Mouse (Mus musculus): ENCODE measurements around the gene Adgrv1.

DNA sequence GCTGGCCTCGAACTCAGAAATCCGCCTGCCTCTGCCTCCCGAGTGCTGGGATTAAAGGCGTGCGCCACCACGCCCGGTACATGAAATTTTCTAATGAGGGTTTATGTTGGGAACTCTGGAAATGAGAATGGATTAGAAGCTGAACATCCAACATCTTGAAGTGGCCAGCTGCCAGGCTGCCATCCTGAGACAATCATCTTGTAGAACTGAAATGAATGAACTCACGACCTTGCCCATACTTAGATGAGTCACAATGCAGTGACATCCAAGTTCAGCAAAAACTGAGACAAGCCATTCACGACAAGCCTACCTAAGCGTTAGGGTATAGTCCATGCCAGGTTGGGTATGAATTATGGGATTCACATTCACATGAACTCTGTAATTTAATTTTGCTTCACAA lies 393.1 kb downstream of the Adgrv1 start:
- TF ChIP-seq CTCF (conservative IDR thresholded peaks at IDR 0.05 in 1 of 2, IDR thresholded peaks at IDR 0.05 in 1 of 2; ENCODE audit: low read depth in 2 of 2, low read length in 2 of 2) (no peak), POLR2AphosphoS2 (IDR thresholded peaks at IDR 0.05; ENCODE audit: low read depth, low read length) (no peak), NELFE (IDR thresholded peaks at IDR 0.05; ENCODE audit: low read depth, low read length) (no peak)

Data from CH12.LX (cell line).